Mouse (Mus musculus) thymus, postnatal 14 days (tissue): ENCODE measurements around the gene Prkag3.

Source experiments
- DNase-seq: peaks from one replicate; pipeline ENCODE4 v3.0.0; 2021

The Prkag3 gene

DNA sequence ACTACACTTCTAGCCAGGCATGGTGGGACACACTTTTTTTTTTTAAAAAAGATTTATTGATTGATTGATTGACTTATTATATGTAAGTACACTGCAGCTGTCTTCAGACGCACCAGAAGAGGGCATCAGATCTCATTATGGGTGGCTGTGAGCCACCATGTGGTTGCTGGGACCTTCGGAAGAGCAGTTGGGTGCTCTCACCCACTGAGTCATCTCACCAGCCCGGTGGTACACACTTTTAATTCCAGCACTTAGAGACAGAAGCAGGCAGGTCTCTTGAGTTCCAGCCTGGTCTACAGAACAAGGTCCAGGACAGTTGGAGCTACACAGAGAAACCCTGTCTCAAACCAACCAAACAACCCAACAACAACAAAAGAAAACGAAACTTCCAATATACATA lies 37.0 kb downstream of the Prkag3 start:
- DNase-seq, result no peak

DNA sequence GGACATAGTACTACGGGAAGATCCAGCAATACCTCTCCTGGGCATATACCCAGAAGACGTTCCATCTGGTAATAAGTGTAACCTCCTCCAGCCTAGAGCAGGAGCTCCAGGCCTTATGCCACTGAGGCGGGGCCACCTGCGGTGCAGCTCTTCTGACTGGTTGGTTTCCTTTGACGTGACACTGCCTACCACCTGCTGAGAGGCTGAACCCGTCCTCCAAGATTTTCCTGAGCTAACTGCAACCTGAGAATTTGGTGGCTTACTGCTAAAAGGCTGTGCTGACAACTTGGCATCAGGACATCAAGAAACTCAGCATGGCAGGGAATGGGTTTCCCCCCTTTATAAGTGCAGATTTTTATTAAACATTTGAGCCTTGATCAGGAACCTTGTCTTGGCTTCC lies 39.5 kb downstream of the Prkag3 start:
- peak; percentile 9 for DNase-seq

DNA sequence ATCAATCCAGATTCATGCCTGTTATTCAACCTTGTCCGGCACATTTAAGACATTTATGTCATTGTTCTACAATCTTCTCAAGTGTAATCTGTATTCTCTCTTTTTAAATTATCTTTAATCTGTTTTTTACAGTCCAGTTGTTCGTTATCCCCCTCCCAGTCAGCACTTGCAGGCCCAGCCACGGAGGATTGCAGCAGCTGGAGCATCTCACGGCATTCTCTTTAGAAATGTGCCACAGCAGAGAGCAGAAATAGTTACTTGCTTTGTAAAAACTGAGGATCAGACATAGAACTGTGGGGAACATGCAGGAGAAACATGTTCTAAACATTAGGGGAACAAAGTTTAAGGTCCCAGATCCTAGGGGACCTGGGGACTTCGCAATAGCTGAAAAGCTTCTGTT lies 44.0 kb downstream of the Prkag3 start:
- DNase-seq, result no peak

DNA sequence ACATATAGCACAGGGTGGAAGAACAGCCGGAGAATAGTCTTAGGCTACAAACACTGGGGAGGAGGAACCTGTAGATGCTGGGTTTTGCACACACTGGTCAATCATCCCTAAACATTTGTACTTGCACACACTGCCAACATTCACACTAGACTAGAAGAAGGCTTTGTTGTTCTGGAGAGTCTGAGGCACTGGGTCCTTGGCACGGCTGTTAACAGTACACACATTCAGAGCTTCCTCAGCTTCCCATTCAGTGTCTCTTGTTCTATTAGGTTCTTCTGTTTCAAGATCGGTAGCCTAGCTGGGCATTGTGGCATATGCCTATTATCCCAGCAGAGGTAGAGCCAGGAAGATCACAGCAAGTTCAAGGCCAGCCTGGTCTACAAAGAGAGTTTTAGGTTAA lies 44.9 kb downstream of the Prkag3 start:
- no peak for DNase-seq

DNA sequence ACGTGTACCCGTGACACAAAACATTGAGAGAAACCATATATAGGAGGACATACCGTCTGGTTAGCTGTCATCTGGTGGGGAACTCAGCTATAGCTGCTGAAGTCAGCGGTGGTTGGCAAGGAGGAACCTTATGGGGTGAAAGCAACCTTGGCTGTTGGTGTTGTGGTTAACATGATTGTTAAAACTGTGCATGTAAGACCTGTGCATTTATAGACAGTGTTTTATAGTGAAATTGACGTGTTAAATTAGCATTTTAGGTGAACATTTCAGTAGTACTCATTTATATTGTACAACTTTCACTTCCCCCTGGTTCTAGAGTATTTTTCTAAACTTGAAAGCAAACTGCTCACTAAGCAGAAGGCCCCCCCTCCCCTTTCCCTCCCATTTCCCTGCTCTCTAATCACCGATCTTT lies 46.9 kb downstream of the Prkag3 start:
- DNase-seq, result no peak

DNA sequence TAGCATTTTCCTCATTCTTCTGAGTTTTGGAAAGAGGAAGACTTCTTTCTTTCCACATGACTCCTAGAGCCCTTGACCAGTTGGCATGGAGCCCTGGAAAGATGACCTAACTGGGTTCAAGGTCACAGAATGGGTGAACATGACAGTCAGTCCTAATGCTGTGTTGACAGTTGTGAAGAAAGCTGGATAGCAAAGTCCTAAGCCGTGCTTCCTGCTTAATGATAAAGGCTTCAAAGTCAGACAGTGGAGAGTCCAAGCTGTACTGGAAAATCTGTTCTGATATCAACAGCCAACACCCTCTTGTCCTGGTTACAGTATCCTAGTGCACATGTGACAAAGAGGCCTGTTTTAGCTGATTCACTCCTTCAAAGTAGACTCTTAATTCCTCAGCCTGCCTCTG lies 50.2 kb downstream of the Prkag3 start:
- DNase-seq, result no peak

DNA sequence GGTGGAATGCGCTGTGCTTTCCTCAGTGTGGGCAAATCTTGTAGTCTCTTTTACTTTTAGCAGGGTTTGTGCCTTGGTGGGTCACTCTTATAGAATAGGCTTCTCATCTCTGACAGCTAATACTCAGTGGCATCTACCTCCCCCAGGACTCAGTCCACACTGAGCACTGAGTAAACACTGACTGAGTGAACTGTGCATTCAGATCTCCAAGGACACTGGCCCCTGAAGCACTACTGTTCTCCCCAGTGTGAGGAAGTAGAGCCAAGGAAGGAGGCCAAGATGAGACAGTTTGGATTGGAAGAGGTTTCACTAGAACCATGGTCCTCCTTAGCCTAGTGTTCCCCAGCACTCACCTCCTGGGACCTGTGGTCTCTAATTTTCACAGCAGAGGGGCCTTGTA lies 50.7 kb downstream of the Prkag3 start:
- no peak for DNase-seq

DNA sequence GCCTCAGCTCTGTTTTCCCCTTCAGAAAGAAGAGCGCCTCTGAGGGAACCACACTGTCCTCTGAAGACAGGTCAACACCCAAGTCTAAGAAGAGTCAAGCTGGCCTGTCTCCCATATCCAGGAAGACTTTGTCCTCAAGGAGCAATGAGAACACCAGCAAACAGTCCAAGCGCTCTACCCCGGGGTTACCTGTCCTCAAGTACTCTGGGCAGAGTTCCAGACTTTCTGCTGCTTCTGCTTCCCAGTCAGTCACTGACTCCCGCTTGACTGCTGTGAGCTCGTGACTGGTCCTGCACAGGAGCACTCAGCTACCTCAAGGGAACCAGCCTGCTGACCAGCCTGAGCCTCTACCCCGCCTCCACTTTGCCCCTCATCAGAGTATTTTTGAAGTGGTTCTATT lies 51.6 kb downstream of the Prkag3 start:
- DNase-seq, result no peak

DNA sequence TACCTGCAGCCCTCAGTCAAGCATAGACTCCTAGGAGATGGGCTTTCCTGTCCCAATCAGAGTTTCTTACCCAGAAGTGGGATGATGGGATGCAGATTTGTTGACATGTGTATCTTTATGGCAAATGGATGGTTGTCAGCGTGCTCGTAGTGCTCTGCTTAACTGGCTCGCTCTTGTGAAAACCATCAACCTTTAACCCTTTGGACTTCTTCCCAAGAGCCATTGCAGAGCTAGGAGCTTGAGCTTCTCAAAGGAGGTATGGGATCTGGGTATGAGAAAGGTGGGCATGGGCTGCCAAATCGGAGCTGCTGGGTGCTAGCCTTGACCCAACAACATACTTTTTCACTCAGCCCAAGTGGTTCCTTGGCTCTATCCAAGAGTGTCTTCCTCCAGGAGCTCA lies 53.2 kb downstream of the Prkag3 start:
- no peak for DNase-seq

DNA sequence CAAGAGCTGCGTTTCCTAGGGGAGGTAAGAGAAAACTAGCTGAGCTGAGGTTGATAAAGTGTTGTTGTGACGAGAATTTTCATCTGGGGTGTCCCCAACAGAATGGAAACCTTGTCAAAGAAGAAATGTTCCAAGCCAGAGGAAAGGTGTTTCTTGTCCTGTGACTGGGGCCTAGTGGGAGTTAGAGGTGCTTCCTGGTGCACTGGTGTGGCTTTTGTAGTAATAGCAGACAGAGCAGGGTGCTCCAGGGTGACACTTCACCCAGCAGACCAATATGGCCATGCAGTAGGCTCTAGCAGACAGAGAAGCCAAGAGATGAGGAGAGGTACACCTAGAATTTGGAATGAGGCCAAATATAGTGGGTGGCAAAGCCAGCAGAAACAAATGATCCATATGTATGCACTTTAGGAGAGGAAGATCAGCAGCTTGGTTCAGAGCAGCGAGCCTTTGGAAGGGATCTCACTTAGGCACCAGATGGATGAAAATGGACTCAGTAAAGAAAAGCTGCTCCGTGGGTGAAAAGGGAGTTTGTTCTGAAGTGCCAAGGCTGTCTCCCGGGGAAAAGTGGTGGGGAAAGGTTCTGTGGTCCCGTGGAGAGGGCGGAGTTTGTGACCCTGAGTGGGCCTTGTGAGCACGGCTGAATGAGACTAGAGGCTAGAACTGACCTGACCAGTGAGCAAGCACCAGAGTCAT lies 55.0 kb downstream of the Prkag3 start:
- no peak for DNase-seq
